Mouse (Mus musculus) midbrain, embryonic 15.5 days (tissue): Measurements from ENCODE around the gene Abca12. TPM values are rescaled to one million over a fixed set of nuclear protein-coding genes. Genes with fewer than 3 reads are reported as not detected.

Experiments
- ATAC-seq: fragments of 200-750 bp; cut with Nextera tagmentation; replicated peaks from 2 replicates; pipeline ENCODE4 v1.8.0; 2017; ENCODE audit warnings: moderate TSS enrichment
- H3K27ac ChIP-seq: fragments of 300-500 bp; sonication (generic); 2 replicates; pipeline ENCODE4 v1.5.1; 2015; ENCODE audit warnings: mild to moderate bottlenecking, inconsistent platforms
- H3K27me3 ChIP-seq: fragments of 300-500 bp; sonication (generic); replicated peaks from 2 replicates; pipeline ENCODE4 v1.6.1; 2015; ENCODE audit warnings: inconsistent platforms
- H3K36me3 ChIP-seq: fragments of 300-500 bp; sonication (generic); replicated peaks from 2 replicates; pipeline ENCODE4 v1.6.1; 2015; ENCODE audit warnings: inconsistent platforms
- H3K4me1 ChIP-seq: fragments of 300-500 bp; sonication (generic); 2 replicates; pipeline ENCODE4 v1.6.1; 2015; ENCODE audit warnings: inconsistent platforms
- H3K4me2 ChIP-seq: fragments of 300-500 bp; sonication (generic); 2 replicates; pipeline ENCODE4 v1.6.1; 2015; ENCODE audit warnings: inconsistent platforms, mild to moderate bottlenecking, moderate library complexity
- H3K4me3 ChIP-seq: fragments of 300-500 bp; sonication (generic); 2 replicates; pipeline ENCODE4 v1.5.1; 2015; ENCODE audit warnings: mild to moderate bottlenecking, inconsistent platforms
- H3K9ac ChIP-seq: fragments of 300-500 bp; sonication (generic); 2 replicates; pipeline ENCODE4 v1.6.1; 2015; ENCODE audit warnings: mild to moderate bottlenecking, inconsistent platforms
- H3K9me3 ChIP-seq: fragments of 300-500 bp; sonication (generic); 2 replicates; pipeline ENCODE4 v1.6.1; 2016; ENCODE audit warnings: inconsistent platforms
- whole genome bisulfite sequencing: fragments of 180-500 bp; shearing (Covaris S2); methylation state at CpG from one replicate; pipeline ENCODE4 v1.1.7; 2015; ENCODE audit warnings: mixed read lengths; 5-methylcytosine and 5-hydroxymethylcytosine counted together
- polyA plus RNA-seq: library from polyadenylated mRNA; unstranded; fragments of >200 nt; fragmentation: Nextera tagmentation; extraction: Ambion mirVana; gene quantifications from 2 replicates; pipeline ENCODE4 v1.2.1, GENCODE M21; 2015

Gene Abca12
- 0.08 and 0.14 TPM in 2 replicates for polyA plus RNA-seq

DNA sequence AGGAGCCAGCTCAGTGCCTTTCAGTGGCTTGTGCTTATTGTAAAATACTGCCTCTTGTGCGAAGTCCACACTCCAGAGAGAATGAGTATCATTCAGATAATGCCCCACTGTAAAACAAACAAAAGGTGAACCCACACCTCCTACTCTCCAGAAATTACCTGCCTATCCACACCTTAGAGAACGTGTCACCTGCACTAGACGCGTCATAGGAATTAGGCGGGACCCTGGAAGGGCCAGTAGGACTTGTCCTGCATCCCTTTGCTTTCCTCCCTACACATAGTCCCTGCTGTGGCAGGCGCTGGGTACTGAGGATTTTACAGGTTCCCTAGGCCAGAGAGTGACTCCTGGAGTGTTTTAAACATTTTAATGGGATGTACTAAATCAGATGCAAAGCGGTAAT, at the start of gene Abca12:
TSS of gene Abca12 (minus strand) at position 101 of the 400 bp plus-strand sequence.
- Histone ChIP-seq H3K36me3 (no peaks in the 10 kb centered on the region), H3K27ac (no peak within 1 kb of the TSS), H3K4me1 (no peaks in the 10 kb centered on the region), H3K4me3 (no peak within 1 kb of the TSS), H3K9me3 (no peaks in the 10 kb centered on the region), H3K27me3 (no peaks in the 10 kb centered on the region), H3K4me2 (no peak within 1 kb of the TSS), H3K9ac (no peak within 1 kb of the TSS)
- ATAC-seq, result no peak
- WGBS, result 88% methylated on average over 7 of the region's 7 CpGs

- H3K27ac ChIP-seq, result no peak overlapping the region
- ATAC-seq, result no peak
- no peaks in the 10 kb centered on the region for H3K36me3 ChIP-seq
- H3K4me1 ChIP-seq, result no peaks in the 10 kb centered on the region
- H3K9me3 ChIP-seq, result no peaks in the 10 kb centered on the region
- H3K27me3 ChIP-seq, result no peaks in the 10 kb centered on the region
- 81% methylated on average over 3 of the region's 3 CpGs for WGBS
- H3K4me3 ChIP-seq, result no peak overlapping the region
- H3K9ac ChIP-seq, result no peak overlapping the region
- no peak overlapping the region for H3K4me2 ChIP-seq
Observed at GRCm38 (mm10) chr1:71457961-71458360, 43.3 kb upstream of the Abca12 start.

DNA sequence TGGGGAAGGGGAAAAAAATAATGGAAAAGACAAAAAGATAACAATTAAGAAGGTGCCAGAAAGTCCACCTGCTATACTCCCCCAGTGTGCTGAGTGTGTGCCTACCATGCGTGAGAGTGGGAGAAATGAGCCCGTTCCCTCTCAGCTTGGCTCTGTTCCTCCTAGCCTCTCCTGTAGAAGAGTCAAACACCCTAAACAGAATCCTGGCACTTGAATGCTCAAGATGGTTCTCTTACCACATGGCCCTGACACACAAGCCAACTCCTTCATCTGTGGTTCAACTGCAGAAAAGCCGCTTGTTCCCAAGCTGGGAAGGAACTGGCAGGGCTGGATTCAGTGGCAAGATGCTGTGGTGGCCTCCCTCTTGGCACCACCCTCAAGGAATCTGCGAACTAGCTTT, 32.7 kb upstream of the Abca12 start:
- H3K9me3 ChIP-seq, result no peaks in the 10 kb centered on the region
- no peak overlapping the region for H3K9ac ChIP-seq
- no peak overlapping the region for H3K27ac ChIP-seq
- no peaks in the 10 kb centered on the region for H3K27me3 ChIP-seq
- no peak overlapping the region for H3K4me3 ChIP-seq
- 94% methylated on average over 4 of the region's 4 CpGs for WGBS
- H3K36me3 ChIP-seq, result no peaks in the 10 kb centered on the region
- no peak overlapping the region for H3K4me2 ChIP-seq
- ATAC-seq, result no peak
- no peaks in the 10 kb centered on the region for H3K4me1 ChIP-seq

- Histone ChIP-seq H3K36me3 (no peaks in the 10 kb centered on the region), H3K4me3 (no peak overlapping the region), H3K4me2 (no peak overlapping the region), H3K9me3 (no peaks in the 10 kb centered on the region), H3K27ac (no peak overlapping the region), H3K9ac (no peak overlapping the region), H3K4me1 (no peaks in the 10 kb centered on the region), H3K27me3 (no peaks in the 10 kb centered on the region)
- ATAC-seq, result no peak
- 69% methylated on average over 13 of the region's 13 CpGs for WGBS
Observed at GRCm38 (mm10) chr1:71421741-71422333, 7.1 kb upstream of the Abca12 start.

GRCm38 (mm10) chr1:71418467-71418866, 3.8 kb upstream of the Abca12 start:
- 88% methylated on average over 5 of the region's 5 CpGs for WGBS
- Histone ChIP-seq H3K4me1 (no peaks in the 10 kb centered on the region), H3K27me3 (no peaks in the 10 kb centered on the region), H3K27ac (no peak overlapping the region), H3K9ac (no peak overlapping the region), H3K36me3 (no peaks in the 10 kb centered on the region), H3K9me3 (no peaks in the 10 kb centered on the region), H3K4me3 (no peak overlapping the region), H3K4me2 (no peak overlapping the region)
- no peak for ATAC-seq

DNA sequence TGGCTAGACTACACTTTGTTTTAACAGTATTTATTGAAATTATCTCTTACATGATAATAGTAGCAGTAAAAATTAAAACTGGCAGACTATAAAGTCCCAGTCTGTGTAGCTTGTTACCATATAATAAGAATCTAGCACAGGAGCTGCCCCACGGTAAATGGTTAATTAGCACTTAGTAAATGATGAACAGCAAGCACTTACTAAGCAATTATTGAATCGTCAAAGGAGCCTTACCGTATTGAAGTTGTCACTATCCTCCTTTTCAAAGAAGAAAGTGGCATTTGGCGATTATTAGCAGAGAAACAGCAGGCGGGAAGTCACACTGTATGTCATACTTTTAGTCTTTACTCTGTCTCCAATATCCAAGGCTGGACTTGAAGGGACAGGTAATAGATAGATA, 3.2 kb upstream of the Abca12 start:
- Histone ChIP-seq H3K4me2 (no peak overlapping the region), H3K4me3 (no peak overlapping the region), H3K9me3 (no peaks in the 10 kb centered on the region), H3K4me1 (no peaks in the 10 kb centered on the region), H3K27ac (no peak overlapping the region), H3K27me3 (no peaks in the 10 kb centered on the region), H3K36me3 (no peaks in the 10 kb centered on the region), H3K9ac (no peak overlapping the region)
- 74% methylated on average over 5 of the region's 5 CpGs for WGBS
- no peak for ATAC-seq

- Histone ChIP-seq H3K4me3 (no peak overlapping the region), H3K4me1 (no peaks in the 10 kb centered on the region), H3K36me3 (no peaks in the 10 kb centered on the region), H3K27me3 (no peaks in the 10 kb centered on the region), H3K9me3 (no peaks in the 10 kb centered on the region), H3K27ac (no peak overlapping the region), H3K9ac (no peak overlapping the region), H3K4me2 (no peak overlapping the region)
- no peak for ATAC-seq
- WGBS, result 81% methylated on average over 6 of the region's 6 CpGs
Observed at GRCm38 (mm10) chr1:71414084-71414483, 626 bp downstream of the Abca12 start.

GRCm38 (mm10) chr1:71413114-71413513, 1.6 kb downstream of the Abca12 start:
- no peak overlapping the region for H3K27ac ChIP-seq

GRCm38 (mm10) chr1:71407711-71408110, 7.0 kb downstream of the Abca12 start:
- H3K4me3 ChIP-seq, result no peak overlapping the region
- H3K4me2 ChIP-seq, result no peak overlapping the region
- ATAC-seq, result no peak
- no peak overlapping the region for H3K27ac ChIP-seq
- H3K36me3 ChIP-seq, result no peaks in the 10 kb centered on the region
- H3K27me3 ChIP-seq, result no peaks in the 10 kb centered on the region
- H3K4me1 ChIP-seq, result no peaks in the 10 kb centered on the region
- no peaks in the 10 kb centered on the region for H3K9me3 ChIP-seq
- no peak overlapping the region for H3K9ac ChIP-seq
- 82% methylated on average over 7 of the region's 7 CpGs for WGBS

More at GRCm38 (mm10) chr1:71413114-71413513, 1.6 kb downstream of the Abca12 start:
- WGBS, result 89% methylated on average over 11 of the region's 11 CpGs
- H3K4me2 ChIP-seq, result no peak overlapping the region
- H3K9ac ChIP-seq, result no peak overlapping the region
- no peak overlapping the region for H3K4me3 ChIP-seq
- no peaks in the 10 kb centered on the region for H3K36me3 ChIP-seq
- H3K27me3 ChIP-seq, result no peaks in the 10 kb centered on the region
- ATAC-seq, result no peak
- H3K4me1 ChIP-seq, result no peaks in the 10 kb centered on the region
- no peaks in the 10 kb centered on the region for H3K9me3 ChIP-seq

- Histone ChIP-seq H3K27ac (no peak overlapping the region), H3K9me3 (no peaks in the 10 kb centered on the region), H3K4me3 (no peak overlapping the region), H3K4me2 (no peak overlapping the region), H3K36me3 (no peaks in the 10 kb centered on the region), H3K4me1 (no peaks in the 10 kb centered on the region), H3K27me3 (no peaks in the 10 kb centered on the region), H3K9ac (no peak overlapping the region)
- ATAC-seq, result no peak
- 80% methylated on average over 3 of the region's 3 CpGs for WGBS
Observed at GRCm38 (mm10) chr1:71397635-71398034, 17.1 kb downstream of the Abca12 start.

GRCm38 (mm10) chr1:71396105-71396504, 18.6 kb downstream of the Abca12 start:
- Histone ChIP-seq H3K9ac (no peak overlapping the region), H3K4me3 (no peak overlapping the region), H3K4me2 (no peak overlapping the region), H3K9me3 (no peaks in the 10 kb centered on the region), H3K4me1 (no peaks in the 10 kb centered on the region), H3K27ac (no peak overlapping the region), H3K36me3 (no peaks in the 10 kb centered on the region), H3K27me3 (no peaks in the 10 kb centered on the region)
- 84% methylated on average over 5 of the region's 5 CpGs for WGBS
- no peak for ATAC-seq

DNA sequence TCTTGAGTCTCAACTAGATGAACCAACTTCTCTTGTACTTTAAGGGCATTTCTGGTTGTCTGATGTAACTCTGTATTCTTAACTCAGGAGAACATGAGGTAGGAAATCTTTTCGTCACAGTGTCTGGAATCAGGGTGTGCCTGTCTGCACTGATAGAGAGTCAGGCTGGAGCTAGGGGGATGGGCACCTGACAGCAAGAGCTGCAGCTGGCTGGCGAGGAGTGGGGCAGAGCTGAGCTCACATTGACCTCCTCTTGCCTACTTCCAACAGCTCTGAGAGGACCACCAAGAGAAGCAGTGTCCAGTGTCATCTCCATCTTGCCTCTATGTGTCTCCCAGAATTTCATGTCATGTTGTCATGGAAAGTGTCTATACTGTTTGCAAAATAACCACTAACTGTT, 20.5 kb downstream of the Abca12 start:
- no peak for ATAC-seq
- Histone ChIP-seq H3K36me3 (no peaks in the 10 kb centered on the region), H3K27me3 (no peaks in the 10 kb centered on the region), H3K4me3 (no peak overlapping the region), H3K27ac (no peak overlapping the region), H3K4me2 (no peak overlapping the region), H3K9ac (no peak overlapping the region), H3K4me1 (no peaks in the 10 kb centered on the region), H3K9me3 (no peaks in the 10 kb centered on the region)
- WGBS, result 67% methylated on average over 2 of the region's 2 CpGs

- 78% methylated on average over 8 of the region's 8 CpGs for WGBS
- H3K27me3 ChIP-seq, result no peaks in the 10 kb centered on the region
- no peak overlapping the region for H3K4me3 ChIP-seq
- no peak for ATAC-seq
- H3K9me3 ChIP-seq, result no peaks in the 10 kb centered on the region
- no peak overlapping the region for H3K27ac ChIP-seq
- no peak overlapping the region for H3K4me2 ChIP-seq
- H3K4me1 ChIP-seq, result no peaks in the 10 kb centered on the region
- no peaks in the 10 kb centered on the region for H3K36me3 ChIP-seq
- H3K9ac ChIP-seq, result no peak overlapping the region
Observed at GRCm38 (mm10) chr1:71393489-71393888, 21.2 kb downstream of the Abca12 start.
